Mouse (Mus musculus) liver, embryonic 14.5 days (tissue): ENCODE data around the gene Rab3gap2. TPM values are rescaled to one million over a fixed set of nuclear protein-coding genes. Genes with fewer than 3 reads are reported as not detected.
"Not testable (repeated sequence)": the region's sequence is repeated elsewhere in the genome, so short reads cannot be mapped to it uniquely, and the experiment has no call there.

Experiments
- ATAC-seq: fragments of 200-750 bp; cut with Nextera tagmentation; 2 replicates; pipeline ENCODE4 v1.8.0; 2017; ENCODE audit warnings: moderate number of reproducible peaks, mild to moderate bottlenecking, moderate library complexity; ENCODE audit not compliant: insufficient read depth
- DNase-seq, 3 experiments: peaks; one replicate each; pipeline ENCODE4 v3.0.0-alpha.2; 2012 to 2013; ENCODE audit warnings: low read depth in 3 of 3, low spot score in 3 of 3
- H3K27ac ChIP-seq: fragments of 300-500 bp; sonication (generic); 2 replicates; pipeline ENCODE4 v1.5.1; 2014; ENCODE audit warnings: moderate library complexity, mild to moderate bottlenecking, control low read depth, inconsistent platforms
- H3K27me3 ChIP-seq: fragments of 300-500 bp; sonication (generic); 2 replicates; pipeline ENCODE4 v1.6.1; 2014; ENCODE audit warnings: mild to moderate bottlenecking, low read length, moderate library complexity; ENCODE audit not compliant: control insufficient read depth, insufficient read depth
- H3K36me3 ChIP-seq: fragments of 300-500 bp; sonication (generic); replicated peaks from 2 replicates; pipeline ENCODE4 v1.6.1; 2014; ENCODE audit warnings: low read depth; ENCODE audit not compliant: control insufficient read depth, insufficient read depth
- H3K4me1 ChIP-seq, 2 experiments: fragments of 200-500 bp in 1 of 2; fragments of 300-500 bp in 1 of 2; sonication (generic) in 1 of 2; replicated peaks; 2 replicates each; pipeline ENCODE4 v1.6.1; 2012 to 2014; ENCODE audit warnings: antibody characterized with exemption in 1 of 2, inconsistent platforms in 1 of 2, low read length in 1 of 2; ENCODE audit not compliant: control insufficient read depth in 2 of 2, insufficient read depth in 2 of 2
- H3K4me2 ChIP-seq: fragments of 300-500 bp; sonication (generic); 2 replicates; pipeline ENCODE4 v1.6.1; 2014; ENCODE audit warnings: low read depth, mild to moderate bottlenecking, control low read depth, moderate library complexity
- H3K4me3 ChIP-seq, 2 experiments: fragments of 200-500 bp in 1 of 2; fragments of 300-500 bp in 1 of 2; sonication (generic) in 1 of 2; 2 replicates each; pipeline ENCODE4 v1.5.1; 2012 to 2014; ENCODE audit warnings: low read depth in 2 of 2, low read length in 2 of 2, mild to moderate bottlenecking in 2 of 2, control low read depth in 1 of 2, inconsistent platforms in 1 of 2, moderate library complexity in 1 of 2; ENCODE audit not compliant: insufficient read depth in 1 of 2
- H3K9ac ChIP-seq: fragments of 300-500 bp; sonication (generic); replicated peaks from 2 replicates; pipeline ENCODE4 v1.6.1; 2014; ENCODE audit warnings: mild to moderate bottlenecking, control low read depth, moderate library complexity
- H3K9me3 ChIP-seq: fragments of 300-500 bp; sonication (generic); 2 replicates; pipeline ENCODE4 v1.6.1; 2016; ENCODE audit warnings: low read length, mixed read lengths; ENCODE audit not compliant: control insufficient read depth
- CTCF ChIP-seq: IDR thresholded peaks from 2 replicates; pipeline ENCODE4 v1.5.1; 2016; ENCODE audit warnings: antibody characterized with exemption, low read depth, control low read depth
- EP300 ChIP-seq: IDR thresholded peaks from 2 replicates; pipeline ENCODE4 v1.6.1; 2016; ENCODE audit warnings: antibody characterized with exemption, low read depth
- WGBS: fragments of 180-500 bp; shearing (Covaris S2); extraction: QIAGEN DNeasy Blood & Tissue Kit; methylation state at CpG from one replicate; pipeline ENCODE4 v1.1.7; 2014; ENCODE audit not compliant: insufficient replicate concordance; 5-methylcytosine and 5-hydroxymethylcytosine counted together
- polyA plus RNA-seq, 2 experiments: library from polyadenylated mRNA; depleted of rRNA in 1 of 2; stranded (reverse) in 1 of 2; unstranded in 1 of 2; fragments of >200 nt; fragmentation: Nextera tagmentation in 1 of 2; extraction: Ambion mirVana in 1 of 2; gene quantifications; 2 replicates each; pipeline versions ENCODE4 v1.2.1 to v1.2.3; 2012 to 2014

Gene Rab3gap2
- polyA plus RNA-seq, 2 experiments, result 9.6 to 10.2 TPM

DNA sequence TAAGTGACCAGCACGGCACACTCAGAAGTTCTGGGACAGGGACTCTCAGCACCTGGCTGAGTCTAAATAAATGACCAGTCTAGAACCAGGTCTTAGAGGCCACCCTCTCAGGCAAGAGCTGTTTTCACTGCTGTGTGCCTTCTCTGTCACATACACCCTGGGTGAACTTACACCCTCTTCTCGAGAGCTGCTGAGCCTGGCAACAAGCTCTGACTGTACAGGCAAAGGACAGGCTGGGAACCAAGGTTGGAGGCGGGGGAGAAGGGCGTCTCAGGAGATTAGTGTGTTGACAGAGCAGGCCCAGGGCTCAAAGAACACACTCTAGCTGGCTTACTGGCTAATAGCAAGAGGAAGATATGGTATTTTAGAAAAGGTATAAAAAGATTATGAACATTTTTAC lies 105.0 kb downstream of the Rab3gap2 start:
- H3K4me2 ChIP-seq, result no peak overlapping the region
- no peak overlapping the region for H3K27ac ChIP-seq

GRCm38 (mm10) chr1:185311949-185312348 lies 108.0 kb downstream of the Rab3gap2 start:
- 72% methylated on average over 9 of the region's 9 CpGs for WGBS
- ATAC-seq (no peak), DNase-seq (no peak)

More for the DNA sequence above, 105.0 kb downstream of the Rab3gap2 start:
- Histone ChIP-seq H3K9ac (no peak overlapping the region), H3K36me3 (peaks cover 5% of the 10 kb centered on the region), H3K4me3 (no peak overlapping the region), H3K4me1 (no peaks in the 10 kb centered on the region), H3K9me3 (no peaks in the 10 kb centered on the region), H3K27me3 (no peaks in the 10 kb centered on the region)
- ATAC-seq, result no peak
- TF ChIP-seq EP300 (no peak), CTCF (no peak)
- DNase-seq, result no peak
- 73% methylated on average over 4 of the region's 4 CpGs for WGBS

GRCm38 (mm10) chr1:185314546-185314945 lies 110.6 kb downstream of the Rab3gap2 start:
- no peak overlapping the region for H3K9ac ChIP-seq
- H3K4me2 ChIP-seq, result no peak overlapping the region
- H3K4me1 ChIP-seq, result no peaks in the 10 kb centered on the region
- H3K9me3 ChIP-seq, result no peaks in the 10 kb centered on the region
- H3K36me3 ChIP-seq, result peaks cover 22% of the 10 kb centered on the region
- no peak overlapping the region for H3K4me3 ChIP-seq
- no peak for DNase-seq
- no peak overlapping the region for H3K27ac ChIP-seq
- ATAC-seq, result no peak
- TF ChIP-seq CTCF (no peak), EP300 (no peak)
- H3K27me3 ChIP-seq, result no peaks in the 10 kb centered on the region
- 84% methylated on average over 4 of the region's 4 CpGs for WGBS

More at GRCm38 (mm10) chr1:185311949-185312348, 108.0 kb downstream of the Rab3gap2 start:
- H3K4me2 ChIP-seq, result no peak overlapping the region
- H3K9ac ChIP-seq, result no peak overlapping the region
- H3K4me1 ChIP-seq, result no peaks in the 10 kb centered on the region
- TF ChIP-seq EP300 (no peak), CTCF (no peak)
- no peaks in the 10 kb centered on the region for H3K27me3 ChIP-seq
- H3K27ac ChIP-seq, result no peak overlapping the region
- H3K4me3 ChIP-seq, result no peak overlapping the region
- no peaks in the 10 kb centered on the region for H3K9me3 ChIP-seq
- H3K36me3 ChIP-seq, result peaks cover 9% of the 10 kb centered on the region

GRCm38 (mm10) chr1:185315846-185316568 lies 112.1 kb downstream of the Rab3gap2 start:
- Histone ChIP-seq H3K9me3 (no peaks in the 10 kb centered on the region), H3K27me3 (no peaks in the 10 kb centered on the region), H3K36me3 (peaks cover 31% of the 10 kb centered on the region), H3K4me1 (no peaks in the 10 kb centered on the region), H3K4me2 (no peak overlapping the region), H3K4me3 (no peak overlapping the region), H3K27ac (no peak overlapping the region), H3K9ac (no peak overlapping the region)
- TF ChIP-seq EP300 (no peak), CTCF (no peak)
- DNase-seq, result no peak
- ATAC-seq, result no peak
- WGBS, result 81% methylated on average over 16 of the region's 16 CpGs

DNA sequence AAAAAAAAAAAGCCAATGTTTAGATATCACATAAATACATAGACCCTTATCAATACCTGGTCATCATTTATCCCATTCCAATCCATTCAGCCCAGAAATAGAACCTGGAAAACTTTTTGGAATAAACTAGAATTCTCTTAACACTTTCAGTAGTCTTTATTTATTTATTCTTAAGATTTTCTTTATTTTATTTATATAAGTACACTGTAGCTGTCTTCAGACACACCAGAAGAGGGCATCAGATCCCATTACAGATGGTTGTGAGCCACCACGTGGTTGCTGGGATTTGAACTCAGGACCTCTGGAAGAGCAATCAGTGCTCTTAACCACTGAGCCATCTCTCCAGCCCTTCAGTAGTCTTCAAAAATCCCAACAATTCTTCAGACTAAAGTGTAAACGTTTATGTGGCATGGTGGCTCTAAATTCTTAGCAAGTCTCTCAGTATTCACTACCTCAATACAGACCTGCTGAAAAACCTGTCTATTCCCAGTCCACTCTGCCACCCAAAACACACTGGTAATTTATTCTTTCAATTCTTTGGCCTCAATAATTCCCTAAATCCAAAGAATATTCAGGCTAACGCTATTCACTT lies 123.9 kb downstream of the Rab3gap2 start:
- Histone ChIP-seq H3K9ac (peak overlapping the region; percentile 72), H3K4me2 (peak overlapping the region; percentile 85), H3K36me3 (peaks cover 23% of the 10 kb centered on the region), H3K4me3 (peak overlapping the region in 1 of 2 experiments; percentile 59; a peak in 2 of 4 replicates)
- not testable (repeated sequence) for H3K27me3 ChIP-seq, H3K27ac ChIP-seq, H3K9me3 ChIP-seq, H3K4me1 ChIP-seq, ATAC-seq, DNase-seq
- WGBS, result 55% methylated on average over 3 of the region's 3 CpGs
